Mouse (Mus musculus): ENCODE measurements around the gene Cyp8b1. TPM values are rescaled to one million over a fixed set of nuclear protein-coding genes. Genes with fewer than 3 reads are reported as not detected.

The Cyp8b1 gene
- total RNA-seq, 2 experiments from 2014 or later: not detected

- no peak for DNase-seq (ENCODE audit: low spot score in 2 of 2)
These were observed 3.0 kb upstream of the Cyp8b1 start for GRCm38 (mm10) chr9:121919027-121919501.

- no peak for DNase-seq (ENCODE audit: low spot score in 2 of 2)
These were observed 1.0 kb downstream of the Cyp8b1 start for GRCm38 (mm10) chr9:121915056-121915455.

GRCm38 (mm10) chr9:121914226-121914757 is 1.8 kb downstream of the Cyp8b1 start:
- DNase-seq (ENCODE audit: low spot score in 2 of 2): no peak

GRCm38 (mm10) chr9:121912786-121913185 is 3.3 kb downstream of the Cyp8b1 start:
- no peak for DNase-seq (ENCODE audit: low spot score in 2 of 2)

GRCm38 (mm10) chr9:121911196-121911595 is 4.9 kb downstream of the Cyp8b1 start:
- DNase-seq (ENCODE audit: low spot score in 2 of 2): no peak

GRCm38 (mm10) chr9:121909635-121910034 is 6.5 kb downstream of the Cyp8b1 start:
- DNase-seq (ENCODE audit: low spot score in 2 of 2): no peak

- no peak for DNase-seq (ENCODE audit: low spot score in 2 of 2)
These were observed 7.8 kb downstream of the Cyp8b1 start for GRCm38 (mm10) chr9:121908321-121908720.

- DNase-seq (ENCODE audit: low spot score in 2 of 2): no peak
These were observed 8.6 kb downstream of the Cyp8b1 start for GRCm38 (mm10) chr9:121907356-121908070.

- no peak for DNase-seq (ENCODE audit: low spot score in 2 of 2)
These were observed 9.6 kb downstream of the Cyp8b1 start for GRCm38 (mm10) chr9:121906456-121906855.

GRCm38 (mm10) chr9:121905556-121906185 is 10.4 kb downstream of the Cyp8b1 start:
- DNase-seq (ENCODE audit: low spot score in 2 of 2): peak in 1 of 2 experiments; percentile 39

GRCm38 (mm10) chr9:121904946-121905345 is 11.2 kb downstream of the Cyp8b1 start:
- no peak for DNase-seq (ENCODE audit: low spot score in 2 of 2)

GRCm38 (mm10) chr9:121904319-121904718 is 11.8 kb downstream of the Cyp8b1 start:
- DNase-seq (ENCODE audit: low spot score in 2 of 2): no peak

GRCm38 (mm10) chr9:121903476-121904305 is 12.4 kb downstream of the Cyp8b1 start:
- DNase-seq (ENCODE audit: low spot score in 2 of 2): no peak

- no peak for DNase-seq (ENCODE audit: low spot score in 2 of 2)
These were observed 14.1 kb downstream of the Cyp8b1 start for GRCm38 (mm10) chr9:121901710-121902700.

- no peak for DNase-seq (ENCODE audit: low spot score in 2 of 2)
These were observed 15.7 kb downstream of the Cyp8b1 start for GRCm38 (mm10) chr9:121900282-121900855.

GRCm38 (mm10) chr9:121899306-121899705 is 16.8 kb downstream of the Cyp8b1 start:
- no peak for DNase-seq (ENCODE audit: low spot score in 2 of 2)

- DNase-seq (ENCODE audit: low spot score in 2 of 2): no peak
These were observed 17.9 kb downstream of the Cyp8b1 start, which contains the start of gene Ackr2 for GRCm38 (mm10) chr9:121898245-121898644. Gene Ackr2, plus strand, starts transcription at chr9:121898355.

- DNase-seq (ENCODE audit: low spot score in 2 of 2): no peak
These were observed 19.3 kb downstream of the Cyp8b1 start for GRCm38 (mm10) chr9:121896820-121897219.

- no peak for DNase-seq (ENCODE audit: low spot score in 2 of 2)
These were observed 20.6 kb downstream of the Cyp8b1 start for GRCm38 (mm10) chr9:121895392-121895993.
